ENCODE assay signal across 9 mouse cellular contexts in the genomic region with DNA sequence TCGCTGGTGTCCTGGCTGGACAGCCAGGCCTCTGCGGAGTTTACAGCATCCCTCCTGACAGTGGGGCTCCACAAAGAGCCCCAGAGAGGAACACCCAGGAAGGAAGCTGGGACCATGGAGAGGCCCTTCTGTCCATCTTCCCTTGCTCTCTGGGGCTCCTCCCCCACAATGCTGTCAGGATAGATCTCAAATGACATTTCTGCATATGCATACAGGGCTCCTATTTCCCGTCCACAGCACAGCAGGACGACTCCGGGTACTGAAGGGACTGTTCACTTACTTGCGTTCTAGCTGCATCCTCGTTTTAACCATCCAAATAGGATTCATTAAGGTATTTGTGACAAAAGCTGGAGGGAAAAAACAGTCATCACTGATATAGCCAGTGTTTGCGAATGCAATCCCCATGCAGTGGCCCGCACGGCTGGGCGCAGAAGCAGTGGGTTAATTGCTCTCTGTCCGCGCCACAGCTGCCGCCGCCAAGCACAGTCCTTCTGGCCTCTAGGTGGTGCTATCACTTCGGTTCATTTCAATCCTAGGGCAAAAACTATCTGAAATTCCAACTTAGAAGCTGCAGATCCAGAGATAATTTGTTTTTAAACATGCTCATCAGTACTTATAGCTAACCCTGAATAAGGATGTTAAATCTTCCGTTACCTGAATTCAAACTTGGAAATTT. TPM values are rescaled to one million over a fixed set of nuclear protein-coding genes. Genes with fewer than 3 reads are reported as not detected.
DNase-seq lines count a peak whose midpoint lies in the region; ATAC-seq and TF ChIP-seq lines count a peak whose summit lies in the region.
"Had no signal": no experiment of that assay in that cellular context is flagged by ENCODE, and none has a peak within 500 bp of the region (broad histone marks: within the 10 kb centered on the region; RNA-seq: fewer than 3 reads in every experiment).

No protein-coding gene starts in this region.

- peak; percentile 84 for TF ChIP-seq CTCF in midbrain, postnatal 0 days (IDR thresholded peaks at IDR 0.05)

- H3K27me3 ChIP-seq in kidney, embryonic 16.5 days (ENCODE audit: insufficient read depth, low read length) = no peaks in the 10 kb centered on the region
- H3K27me3 ChIP-seq in midbrain, postnatal 0 days (ENCODE audit: insufficient read depth, low read length) = no peaks in the 10 kb centered on the region
- H3K27me3 ChIP-seq: lung, embryonic 15.5 days had no signal

- peak; percentile 64 for DNase-seq in kidney, adult 18-20 months
- no peak for DNase-seq in ES-E14 (ENCODE audit: low read depth, low spot score)
- peak; percentile 81 to 86 for DNase-seq in cerebellum, postnatal 10 days
- peak; percentile 54 for DNase-seq in forelimb bud, embryonic 11.5 days (ENCODE audit: low read depth, low spot score)
- peak; percentile 74 to 79 for DNase-seq in layer of hippocampus, postnatal 10 days (ENCODE audit: low spot score in 2 of 2)
- peak; percentile 79 for DNase-seq in midbrain, postnatal 0 days (ENCODE audit: low spot score)
- DNase-seq in thymus, postnatal 4 days = peak; percentile 68

- no peak overlapping the region for H3K4me3 ChIP-seq in kidney, embryonic 16.5 days (ENCODE audit: low read length)
- peak overlapping the region in 1 of 2 experiments; percentile 19; a peak in 1 of 4 replicates for H3K4me3 ChIP-seq in ES-E14 (ENCODE audit: insufficient read depth in 1 of 2, low read depth in 1 of 2, low read length in 2 of 2, poor library complexity in 1 of 2, severe bottlenecking in 1 of 2)
- no peak overlapping the region for H3K4me3 ChIP-seq in midbrain, postnatal 0 days (ENCODE audit: low read depth, low read length)
- H3K4me3 ChIP-seq: lung, embryonic 15.5 days had no signal

- H3K36me3 ChIP-seq in kidney, embryonic 16.5 days (ENCODE audit: insufficient read depth, low read length) = 0 out of 2 replicates have a peak, but pooled peaks cover 6% of the 10 kb centered on the region
- peaks cover 14% of the 10 kb centered on the region for H3K36me3 ChIP-seq in ES-E14 (ENCODE audit: control insufficient read depth, insufficient read depth, low read length, poor library complexity, severe bottlenecking)
- H3K36me3 ChIP-seq in midbrain, postnatal 0 days (ENCODE audit: insufficient read depth, low read length) = 0 out of 2 replicates have a peak, but pooled peaks cover 14% of the 10 kb centered on the region
- H3K36me3 ChIP-seq: lung, embryonic 15.5 days had no signal

- H3K4me1 ChIP-seq in kidney, embryonic 16.5 days (ENCODE audit: insufficient read depth, low read length) = no peaks in the 10 kb centered on the region
- peaks cover 13 to 16% of the 10 kb centered on the region in 2 experiments for H3K4me1 ChIP-seq in ES-E14 (ENCODE audit: control insufficient read depth in 2 of 2, insufficient read depth in 2 of 2, low read length in 2 of 2, poor library complexity in 1 of 2)
- H3K4me1 ChIP-seq in midbrain, postnatal 0 days (ENCODE audit: insufficient read depth, low read length) = no peaks in the 10 kb centered on the region
- H3K4me1 ChIP-seq: lung, embryonic 15.5 days had no signal

- H3K9ac ChIP-seq in kidney, embryonic 16.5 days (replicated peaks; ENCODE audit: low read length) = no peak overlapping the region
- peak overlapping the region; percentile 32; the same call in 1 of the 2 replicates for H3K9ac ChIP-seq in ES-E14 (ENCODE audit: insufficient read depth, low read depth, low read length, poor library complexity, severe bottlenecking)
- H3K9ac ChIP-seq in midbrain, postnatal 0 days (replicated peaks; ENCODE audit: low read length, poor library complexity, severe bottlenecking) = no peak overlapping the region
- H3K9ac ChIP-seq: lung, embryonic 15.5 days had no signal

- 25% methylated on average over 17 of the region's 17 CpGs for WGBS in kidney, embryonic 16.5 days
- 19% methylated on average over 17 of the region's 17 CpGs for WGBS in midbrain, postnatal 0 days

- no peaks in the 10 kb centered on the region for H3K9me3 ChIP-seq in kidney, embryonic 16.5 days (ENCODE audit: low read length)
- no peaks in the 10 kb centered on the region for H3K9me3 ChIP-seq in ES-E14 (ENCODE audit: control insufficient read depth, insufficient read depth, low read depth, low read length)
- H3K9me3 ChIP-seq in midbrain, postnatal 0 days (ENCODE audit: low read length) = no peaks in the 10 kb centered on the region
- H3K9me3 ChIP-seq: lung, embryonic 15.5 days had no signal

- H3K27ac ChIP-seq in kidney, embryonic 16.5 days (ENCODE audit: low read length) = no peak overlapping the region
- peak overlapping the region; percentile 78; the same call in 1 of the 2 replicates for H3K27ac ChIP-seq in ES-E14 (ENCODE audit: insufficient read depth, low read depth, low read length, poor library complexity, severe bottlenecking)
- H3K27ac ChIP-seq in midbrain, postnatal 0 days (ENCODE audit: low read depth, low read length) = no peak overlapping the region
- H3K27ac ChIP-seq: lung, embryonic 15.5 days had no signal

- no peak for ATAC-seq in kidney, embryonic 16.5 days (ENCODE audit: low FRiP score, low TSS enrichment)
- ATAC-seq in midbrain, postnatal 0 days (ENCODE audit: low FRiP score) = no peak

- in situ Hi-C loops in ES-E14 (cut with MboI; ENCODE audit: low sequenced_read_pairs in 2 of 2, unreplicated experiment in 2 of 2) = no loop called here

- no peak overlapping the region for H3K4me2 ChIP-seq in kidney, embryonic 16.5 days (replicated peaks; ENCODE audit: low read depth, low read length)
- H3K4me2 ChIP-seq in midbrain, postnatal 0 days (ENCODE audit: low read depth, low read length, poor library complexity, severe bottlenecking) = no peak overlapping the region
- H3K4me2 ChIP-seq: lung, embryonic 15.5 days had no signal

TF ChIP-seq in ES-E14, 5 proteins besides CTCF, POLR2A, EP300 and RAD21:
- TF ChIP-seq HCFC1 (IDR thresholded peaks at IDR 0.05; ENCODE audit: borderline replicate concordance, insufficient read depth, low read length) (no peak), CHD2 (IDR thresholded peaks at IDR 0.05; ENCODE audit: low read depth, low read length) (no peak), ZC3H11A (IDR thresholded peaks at IDR 0.05; ENCODE audit: borderline replicate concordance, low read depth, low read length) (no peak), ZNF384 (IDR thresholded peaks at IDR 0.05; ENCODE audit: low read depth, low read length) (no peak), MAFK (IDR thresholded peaks at IDR 0.05; ENCODE audit: insufficient read depth, low read depth, low read length) (no peak)

RNA-seq across cellular contexts. Expression of gene Tmem201, which starts 14.4 kb away (rescaled TPM):
- polyA plus RNA-seq in kidney, embryonic 16.5 days (2015; fragmentation: Nextera tagmentation; extraction: Ambion mirVana) = 39.2 and 41.8 TPM in 2 replicates
- 47.3 and 66.6 TPM in 2 replicates for total RNA-seq in ES-E14 (2012; rRNA removed)
- 10 to 100 TPM; 66.7 to 66.8 TPM for total RNA-seq in layer of hippocampus, postnatal 10 days (2021)
- total RNA-seq in midbrain, postnatal 0 days (2014; rRNA removed) = 55.2 and 67.8 TPM in 2 replicates
- polyA plus RNA-seq in midbrain, postnatal 0 days (2015; fragmentation: Nextera tagmentation; extraction: Ambion mirVana) = 44.8 and 48.5 TPM in 2 replicates

RNA-seq across cellular contexts. Expression of gene Slc25a33, which starts 21.8 kb away (rescaled TPM):
- 13.9 and 14.2 TPM in 2 replicates for polyA plus RNA-seq in kidney, embryonic 16.5 days (2015; fragmentation: Nextera tagmentation; extraction: Ambion mirVana)
- total RNA-seq in ES-E14 (2012; rRNA removed) = 11.5 and 12.2 TPM in 2 replicates
- 10 to 100 TPM; 28.4 to 30.7 TPM for total RNA-seq in layer of hippocampus, postnatal 10 days (2021)
- 16.6 and 19.8 TPM in 2 replicates for total RNA-seq in midbrain, postnatal 0 days (2014; rRNA removed)
- 32.7 and 34.8 TPM in 2 replicates for polyA plus RNA-seq in midbrain, postnatal 0 days (2015; fragmentation: Nextera tagmentation; extraction: Ambion mirVana)

RNA-seq across cellular contexts. Expression of gene Pik3cd, which starts 49.9 kb away (rescaled TPM):
- polyA plus RNA-seq in kidney, embryonic 16.5 days (2015; fragmentation: Nextera tagmentation; extraction: Ambion mirVana) = 4.5 and 4.7 TPM in 2 replicates
- 6.4 and 8.0 TPM in 2 replicates for total RNA-seq in ES-E14 (2012; rRNA removed)
- 10 to 100 TPM; 28.6 to 30.4 TPM for total RNA-seq in layer of hippocampus, postnatal 10 days (2021)
- 15.9 and 18.5 TPM in 2 replicates for total RNA-seq in midbrain, postnatal 0 days (2014; rRNA removed)
- 9.7 and 10.4 TPM in 2 replicates for polyA plus RNA-seq in midbrain, postnatal 0 days (2015; fragmentation: Nextera tagmentation; extraction: Ambion mirVana)
